Mouse (Mus musculus) fat pad, adult 2 months (tissue): ENCODE results near the gene Gcm1.

Source experiments
- DNase-seq: peaks from one replicate; pipeline ENCODE4 v3.0.0-alpha.2; 2011; ENCODE audit warnings: low read depth, low spot score; ENCODE audit errors: extremely low read depth

Gene Gcm1

GRCm38 (mm10) chr9:78051677-78052076 is at the start of gene Gcm1:
Gene Gcm1 (plus strand): TSS chr9:78051924.
- no peak for DNase-seq

GRCm38 (mm10) chr9:78003278-78003677 is 48.4 kb upstream of the Gcm1 start:
- DNase-seq, result no peak

GRCm38 (mm10) chr9:78005481-78005880 is 46.2 kb upstream of the Gcm1 start:
- DNase-seq, result no peak

- no peak for DNase-seq
Observed at GRCm38 (mm10) chr9:78006209-78007001, 45.3 kb upstream of the Gcm1 start.

- DNase-seq, result no peak
Observed at GRCm38 (mm10) chr9:78009382-78009781, 42.3 kb upstream of the Gcm1 start.

GRCm38 (mm10) chr9:78010187-78010586 is 41.5 kb upstream of the Gcm1 start:
- no peak for DNase-seq

GRCm38 (mm10) chr9:78010707-78011106 is 41.0 kb upstream of the Gcm1 start:
- no peak for DNase-seq

GRCm38 (mm10) chr9:78012066-78012465 is 39.7 kb upstream of the Gcm1 start:
- no peak for DNase-seq

- no peak for DNase-seq
Observed at GRCm38 (mm10) chr9:78012681-78013080, 39.0 kb upstream of the Gcm1 start.

GRCm38 (mm10) chr9:78013813-78014212 is 37.9 kb upstream of the Gcm1 start:
- no peak for DNase-seq

GRCm38 (mm10) chr9:78015816-78016215 is 35.9 kb upstream of the Gcm1 start:
- DNase-seq, result no peak

GRCm38 (mm10) chr9:78016288-78016687 is 35.4 kb upstream of the Gcm1 start:
- no peak for DNase-seq

- DNase-seq, result no peak
Observed at GRCm38 (mm10) chr9:78021256-78021655, 30.5 kb upstream of the Gcm1 start.

- DNase-seq, result no peak
Observed at GRCm38 (mm10) chr9:78022187-78022945, 29.4 kb upstream of the Gcm1 start.

- DNase-seq, result no peak
Observed at GRCm38 (mm10) chr9:78024823-78025222, 26.9 kb upstream of the Gcm1 start.

GRCm38 (mm10) chr9:78027099-78027498 is 24.6 kb upstream of the Gcm1 start:
- no peak for DNase-seq

GRCm38 (mm10) chr9:78030835-78031456 is 20.8 kb upstream of the Gcm1 start:
- no peak for DNase-seq

GRCm38 (mm10) chr9:78032930-78033329 is 18.8 kb upstream of the Gcm1 start:
- no peak for DNase-seq

GRCm38 (mm10) chr9:78035296-78035695 is 16.4 kb upstream of the Gcm1 start:
- DNase-seq, result no peak

- no peak for DNase-seq
Observed at GRCm38 (mm10) chr9:78035831-78036230, 15.9 kb upstream of the Gcm1 start.

GRCm38 (mm10) chr9:78038755-78039489 is 12.8 kb upstream of the Gcm1 start:
- no peak for DNase-seq
